Mouse (Mus musculus) myocyte (in vitro differentiated cells): ENCODE data around the gene Gm47289.

ENCODE experiments used
- CEBPB ChIP-seq: IDR thresholded peaks from 2 replicates; pipeline ENCODE4 v1.6.1; 2011; ENCODE audit warnings: mild to moderate bottlenecking, moderate library complexity; ENCODE audit not compliant: poor library complexity, insufficient read depth, severe bottlenecking
- E2F4 ChIP-seq: IDR thresholded peaks from one replicate; pipeline ENCODE4 v1.6.1; 2011; ENCODE audit warnings: mild to moderate bottlenecking, control low read depth, moderate library complexity; ENCODE audit not compliant: insufficient read depth
- MAX ChIP-seq: IDR thresholded peaks from one replicate; pipeline ENCODE4 v1.6.1; 2011; ENCODE audit warnings: low read depth, mild to moderate bottlenecking, control low read depth
- MYOD1 ChIP-seq, 3 experiments: IDR thresholded peaks; one replicate each; pipeline ENCODE4 v1.6.1; 2011; ENCODE audit warnings: control low read depth in 2 of 3, low read depth in 2 of 3, mild to moderate bottlenecking in 2 of 3, moderate library complexity in 1 of 3; ENCODE audit not compliant: insufficient read length in 2 of 3, control insufficient read depth in 1 of 3
- MYOG ChIP-seq, 3 experiments: IDR thresholded peaks; one replicate each; pipeline ENCODE4 v1.6.1; 2011; ENCODE audit warnings: control low read depth in 2 of 3, low read depth in 2 of 3, mild to moderate bottlenecking in 2 of 3; ENCODE audit not compliant: insufficient read length in 2 of 3, control insufficient read depth in 1 of 3, insufficient read depth in 1 of 3
- POLR2A ChIP-seq: IDR thresholded peaks from one replicate; pipeline ENCODE4 v1.6.1; 2011; ENCODE audit warnings: low read depth, mild to moderate bottlenecking, control low read depth, moderate library complexity; ENCODE audit not compliant: insufficient read length
- POLR2AphosphoS2 ChIP-seq: IDR thresholded peaks from one replicate; pipeline ENCODE4 v1.6.1; 2011; ENCODE audit warnings: low read depth, control low read depth; ENCODE audit not compliant: insufficient read length
- REST ChIP-seq: IDR thresholded peaks from one replicate; pipeline ENCODE4 v1.6.1; 2011; ENCODE audit warnings: mild to moderate bottlenecking, control low read depth, moderate library complexity; ENCODE audit not compliant: insufficient read depth, insufficient read length
- SRF ChIP-seq: IDR thresholded peaks from one replicate; pipeline ENCODE4 v1.6.1; 2011; ENCODE audit warnings: low read depth; ENCODE audit not compliant: control insufficient read depth, insufficient read length
- TCF12 ChIP-seq: IDR thresholded peaks from one replicate; pipeline ENCODE4 v1.6.1; 2011; ENCODE audit warnings: mild to moderate bottlenecking, control low read depth; ENCODE audit not compliant: poor library complexity, insufficient read depth, severe bottlenecking
- TCF3 ChIP-seq: IDR thresholded peaks from one replicate; pipeline ENCODE4 v1.6.1; 2011; ENCODE audit warnings: low read depth, control low read depth; ENCODE audit not compliant: insufficient read length
- USF1 ChIP-seq: IDR thresholded peaks from one replicate; pipeline ENCODE4 v1.6.1; 2011; ENCODE audit warnings: low read depth, mild to moderate bottlenecking, control low read depth, moderate library complexity

DNA sequence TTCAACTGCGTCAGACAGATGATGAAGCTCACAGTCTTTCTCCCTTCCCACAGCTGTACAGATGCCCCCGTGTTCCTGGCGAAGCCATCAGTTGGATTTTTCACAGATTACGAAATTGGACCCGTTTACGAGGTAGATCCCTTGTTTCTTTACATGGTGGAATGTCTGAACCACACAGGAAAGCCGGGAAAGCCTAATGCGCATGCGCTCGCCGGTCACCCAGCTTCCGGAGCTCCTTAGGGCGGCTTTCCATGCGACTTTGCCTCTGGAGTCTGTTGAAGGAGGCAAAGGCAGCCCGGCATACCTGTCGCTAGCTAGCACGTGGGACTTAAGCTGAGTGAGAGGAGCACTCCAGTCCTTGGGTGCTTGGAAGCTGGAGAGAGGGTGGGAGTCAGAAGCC, 44.0 kb upstream of the Gm47289 start:
- no peak for TF ChIP-seq POLR2A
- TF ChIP-seq CEBPB: no peak
- no peak for TF ChIP-seq MYOD1 (IDR thresholded peaks at IDR 0.05; ENCODE audit: control insufficient read depth in 1 of 3, insufficient read length in 2 of 3, low read depth in 2 of 3)
- TF ChIP-seq USF1: no peak
- no peak for TF ChIP-seq MAX
- TF ChIP-seq E2F4: no peak
- no peak for TF ChIP-seq TCF12
- TF ChIP-seq SRF: no peak
- no peak for TF ChIP-seq POLR2AphosphoS2
- no peak for TF ChIP-seq MYOG (IDR thresholded peaks at IDR 0.05; ENCODE audit: control insufficient read depth in 1 of 3, insufficient read depth in 1 of 3, insufficient read length in 2 of 3, low read depth in 2 of 3)
- no peak for TF ChIP-seq REST
- no peak for TF ChIP-seq TCF3
